In the genomic region with DNA sequence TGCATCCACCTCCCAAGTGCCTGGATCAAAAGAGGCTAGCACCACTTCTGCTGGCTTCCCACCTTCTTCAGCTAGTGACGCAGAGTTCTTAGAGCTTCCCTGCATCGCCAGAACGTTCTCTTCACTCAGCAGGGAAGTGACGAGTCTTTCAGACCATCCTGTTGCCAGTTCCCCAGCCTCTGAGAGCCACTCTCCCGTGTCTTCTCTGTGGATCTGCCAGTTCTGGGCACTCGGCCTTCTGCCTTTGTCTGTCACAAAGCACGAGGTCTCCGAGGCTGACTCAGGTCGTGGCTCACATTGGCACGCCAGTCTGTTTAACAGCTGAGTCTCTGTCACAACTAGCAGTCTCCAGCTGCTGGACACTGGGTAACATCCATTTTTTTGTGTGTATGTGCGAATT, we compare ENCODE assay signal across 7 mouse cellular contexts. TPM values are rescaled to one million over a fixed set of nuclear protein-coding genes. Genes with fewer than 3 reads are reported as not detected.
A peak's percentile ranks its signal among the peaks of the same experiment; 100 is the strongest.
DNase-seq lines count a peak whose midpoint lies in the region; ATAC-seq lines count a peak whose summit lies in the region.

No protein-coding gene starts in this region.

- H3K9ac ChIP-seq in forebrain, embryonic 16.5 days (replicated peaks; ENCODE audit: low read depth, low read length) = no peak overlapping the region

- H3K4me1 ChIP-seq in forebrain, embryonic 16.5 days (replicated peaks; ENCODE audit: control insufficient read depth, insufficient read depth, low read length) = peaks cover 24% of the 10 kb centered on the region

- no peaks in the 10 kb centered on the region for H3K36me3 ChIP-seq in forebrain, embryonic 16.5 days (ENCODE audit: control insufficient read depth, insufficient read depth)

- peak; percentile 66 for DNase-seq in right cerebral cortex, adult 18-20 months
- no peak for DNase-seq in right cerebral cortex, postnatal 4 days
- DNase-seq in layer of hippocampus, postnatal 10 days (ENCODE audit: low spot score in 2 of 2) = peak; percentile 61 to 62
- DNase-seq in thymus, postnatal 25 days = no peak
- no peak for DNase-seq in kidney, postnatal 36 days
- no peak for DNase-seq in lung, postnatal 4 days

- no peak overlapping the region for H3K4me3 ChIP-seq in forebrain, embryonic 16.5 days (replicated peaks; ENCODE audit: low read length)

- no peaks in the 10 kb centered on the region for H3K9me3 ChIP-seq in forebrain, embryonic 16.5 days (ENCODE audit: control insufficient read depth, low read length)

- ATAC-seq in forebrain, embryonic 16.5 days = no peak

- H3K27me3 ChIP-seq in forebrain, embryonic 16.5 days (replicated peaks; ENCODE audit: control insufficient read depth, insufficient read depth, low read length) = no peaks in the 10 kb centered on the region

- peak overlapping the region; percentile 71 for H3K27ac ChIP-seq in forebrain, embryonic 16.5 days (ENCODE audit: low read length)

- WGBS in forebrain, embryonic 16.5 days = 23% methylated on average over 11 of the region's 11 CpGs

- H3K4me2 ChIP-seq in forebrain, embryonic 16.5 days (ENCODE audit: low read length) = no peak overlapping the region

RNA-seq across cellular contexts. Expression of a gene that starts 24.7 kb away (rescaled TPM):
- polyA plus RNA-seq in forebrain, embryonic 16.5 days (2015; fragmentation: Nextera tagmentation; extraction: Ambion mirVana) = 26.5 and 27.1 TPM in 2 replicates
- total RNA-seq in layer of hippocampus, postnatal 10 days (2021) = 100 to 1,000 TPM; 171 to 187 TPM

Comparison
In these comparisons a context has a peak if more than half of its experiments do, and no peak if none do; other contexts are left out.
1. DNase-seq: peak in right cerebral cortex, adult 18-20 months (single experiment) and layer of hippocampus, postnatal 10 days (2 of 2); none in right cerebral cortex, postnatal 4 days (single experiment), thymus, postnatal 25 days (single experiment), kidney, postnatal 36 days (0 of 2) and lung, postnatal 4 days (0 of 2).